Mouse (Mus musculus): ENCODE results near the gene Gm3646. TPM values are rescaled to one million over a fixed set of nuclear protein-coding genes. Genes with fewer than 3 reads are reported as not detected.

Gene Gm3646
- total RNA-seq, 2 experiments from 2014 or later: 1.6 to 2.2 TPM

DNA sequence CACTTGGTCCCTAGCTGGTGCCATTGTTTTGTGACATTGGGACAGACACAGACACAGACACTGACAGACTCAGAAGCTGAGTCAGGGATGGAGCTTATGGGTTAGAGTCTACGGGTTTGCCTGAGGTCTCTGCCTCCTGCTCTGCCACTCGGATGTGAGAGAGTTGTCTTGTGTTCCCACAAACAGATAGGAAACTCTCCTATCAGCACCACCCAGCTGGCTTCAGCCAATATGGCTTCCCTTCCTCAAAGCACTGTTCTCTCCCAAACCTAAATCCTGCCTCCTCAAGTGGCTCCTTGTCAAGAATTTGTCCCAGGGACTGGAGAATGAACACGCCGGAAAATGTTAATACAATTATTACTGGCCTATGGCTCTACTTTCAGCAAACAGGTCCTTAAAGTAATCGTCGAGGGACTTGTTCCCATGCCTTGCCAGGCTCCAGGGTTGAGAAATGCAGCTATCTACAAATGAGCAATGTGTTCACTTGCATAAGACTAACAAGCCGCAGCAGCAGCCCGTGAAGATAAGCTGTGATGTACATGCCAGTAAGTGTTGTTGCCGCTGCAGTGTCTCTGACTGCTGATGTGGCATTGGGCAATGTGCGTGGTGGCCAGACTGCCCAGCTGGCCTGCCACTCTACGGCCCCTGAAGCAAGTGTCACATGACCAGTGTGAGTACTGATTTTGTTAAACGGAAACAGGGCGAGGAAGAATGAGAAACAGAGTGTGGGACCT, 50.7 kb downstream of the Gm3646 start:
- intact Hi-C loops (cut with DNase I; ENCODE audit: low total_unique reads): no loop called here
- no peak for DNase-seq

Other genes starting within 250 kb of the Gm3646 start
- 1 to 10 TPM; 8.3 to 8.5 TPM for gene Rnf149, start 227.9 kb downstream of the Gm3646 start, total RNA-seq (2021)
- gene Creg2, start 153.9 kb downstream of the Gm3646 start, total RNA-seq (2021): under 1 TPM; 0.06 to 0.07 TPM
- under 1 TPM; 0.10 to 0.18 TPM for gene Rfx8, start 84.3 kb downstream of the Gm3646 start, total RNA-seq (2021)
- gene Map4k4, start 95.6 kb upstream of the Gm3646 start, total RNA-seq (2021): 10 to 100 TPM; 53.2 to 53.6 TPM